ENCODE assay signal across 9 mouse cellular contexts in the genomic region with DNA sequence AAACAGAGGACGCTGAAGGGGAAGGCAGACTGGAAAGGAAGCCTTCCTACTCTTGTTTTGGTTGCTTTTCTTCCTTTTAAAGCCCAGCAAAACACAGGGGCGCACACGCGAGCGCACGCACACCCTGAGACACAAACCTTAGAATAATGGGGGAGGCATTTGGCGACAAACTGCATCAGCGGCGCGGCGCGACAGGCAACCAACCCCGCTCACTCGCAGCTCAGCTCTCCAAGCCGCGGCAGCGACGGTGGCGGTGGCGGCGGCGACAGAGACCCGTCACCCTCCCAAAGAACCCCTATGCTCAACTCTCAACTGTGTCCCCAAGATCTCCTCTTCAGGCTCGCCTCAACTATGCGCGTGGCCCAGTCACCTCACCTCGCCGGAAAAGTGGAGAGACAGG. TPM values are rescaled to one million over a fixed set of nuclear protein-coding genes. Genes with fewer than 3 reads are reported as not detected.
DNase-seq lines count a peak whose midpoint lies in the region; ATAC-seq and TF ChIP-seq lines count a peak whose summit lies in the region.
"Had no signal": no experiment of that assay in that cellular context is flagged by ENCODE, and none has a peak within 500 bp of the region (broad histone marks: within the 10 kb centered on the region; RNA-seq: fewer than 3 reads in every experiment).

No protein-coding gene starts in this region.

- peak overlapping the region; percentile 24 to 55; a peak in 3 of 4 replicates for H3K4me3 ChIP-seq in ES-E14 (ENCODE audit: insufficient read depth in 1 of 2, low read depth in 1 of 2, low read length in 2 of 2, poor library complexity in 1 of 2, severe bottlenecking in 1 of 2)
- peak overlapping the region; percentile 55 for H3K4me3 ChIP-seq in embryonic facial prominence, embryonic 11.5 days (ENCODE audit: low read depth, low read length)
- peak overlapping the region; percentile 65 for H3K4me3 ChIP-seq in hindbrain, embryonic 13.5 days
- peak overlapping the region; percentile 59 for H3K4me3 ChIP-seq in midbrain, postnatal 0 days (ENCODE audit: low read depth, low read length)

- H3K4me1 ChIP-seq in ES-E14 (ENCODE audit: control insufficient read depth in 2 of 2, insufficient read depth in 2 of 2, low read length in 2 of 2, poor library complexity in 1 of 2): peaks cover 0 to 4% of the 10 kb centered on the region in 2 experiments; a peak in 1 of 4 replicates
- H3K4me1 ChIP-seq in embryonic facial prominence, embryonic 11.5 days (ENCODE audit: control insufficient read depth, insufficient read depth, low read length): no peaks in the 10 kb centered on the region
- H3K4me1 ChIP-seq in hindbrain, embryonic 13.5 days (replicated peaks): peaks cover 55% of the 10 kb centered on the region
- peaks cover 8% of the 10 kb centered on the region; the same call in 1 of the 2 replicates for H3K4me1 ChIP-seq in midbrain, postnatal 0 days (ENCODE audit: insufficient read depth, low read length)

- H3K9me3 ChIP-seq in ES-E14 (ENCODE audit: control insufficient read depth, insufficient read depth, low read depth, low read length): no peaks in the 10 kb centered on the region
- no peaks in the 10 kb centered on the region for H3K9me3 ChIP-seq in embryonic facial prominence, embryonic 11.5 days (replicated peaks; ENCODE audit: control insufficient read depth, low read length)
- H3K9me3 ChIP-seq in hindbrain, embryonic 13.5 days: no peaks in the 10 kb centered on the region
- no peaks in the 10 kb centered on the region for H3K9me3 ChIP-seq in midbrain, postnatal 0 days (ENCODE audit: low read length)

- no peak for TF ChIP-seq CTCF in midbrain, postnatal 0 days (IDR thresholded peaks at IDR 0.05)

- H3K9ac ChIP-seq in ES-E14 (ENCODE audit: insufficient read depth, low read depth, low read length, poor library complexity, severe bottlenecking): no peak overlapping the region
- H3K9ac ChIP-seq in embryonic facial prominence, embryonic 11.5 days (replicated peaks; ENCODE audit: low read length): peak overlapping the region; percentile 67
- peak overlapping the region; percentile 84 for H3K9ac ChIP-seq in hindbrain, embryonic 13.5 days
- peak overlapping the region; percentile 50; the same call in 1 of the 2 replicates for H3K9ac ChIP-seq in midbrain, postnatal 0 days (replicated peaks; ENCODE audit: low read length, poor library complexity, severe bottlenecking)

- H3K4me2 ChIP-seq in embryonic facial prominence, embryonic 11.5 days (ENCODE audit: low read depth, low read length): peak overlapping the region; percentile 91
- peak overlapping the region; percentile 92 for H3K4me2 ChIP-seq in hindbrain, embryonic 13.5 days
- H3K4me2 ChIP-seq in midbrain, postnatal 0 days (ENCODE audit: low read depth, low read length, poor library complexity, severe bottlenecking): peak overlapping the region; percentile 98

- intact Hi-C loops in gastrocnemius, postnatal 14 days (cut with DNase I; ENCODE audit: low total_unique reads): no loop called here

- peaks cover 7% of the 10 kb centered on the region for H3K27me3 ChIP-seq in embryonic facial prominence, embryonic 11.5 days (ENCODE audit: control insufficient read depth, insufficient read depth, low read length)
- H3K27me3 ChIP-seq in hindbrain, embryonic 13.5 days: no peaks in the 10 kb centered on the region
- H3K27me3 ChIP-seq in midbrain, postnatal 0 days (ENCODE audit: insufficient read depth, low read length): no peaks in the 10 kb centered on the region
- H3K27me3 ChIP-seq: CH12.LX had no signal

- H3K36me3 ChIP-seq in ES-E14 (ENCODE audit: control insufficient read depth, insufficient read depth, low read length, poor library complexity, severe bottlenecking): no peaks in the 10 kb centered on the region
- H3K36me3 ChIP-seq in embryonic facial prominence, embryonic 11.5 days (replicated peaks; ENCODE audit: control insufficient read depth, insufficient read depth, low read depth, low read length): no peaks in the 10 kb centered on the region
- no peaks in the 10 kb centered on the region for H3K36me3 ChIP-seq in hindbrain, embryonic 13.5 days
- H3K36me3 ChIP-seq in midbrain, postnatal 0 days (ENCODE audit: insufficient read depth, low read length): no peaks in the 10 kb centered on the region

- DNase-seq in gastrocnemius, postnatal 14 days: peak; percentile 13
- no peak for DNase-seq in gastrocnemius, adult 18-20 months (ENCODE audit: low spot score)
- no peak for DNase-seq in ES-E14 (ENCODE audit: low read depth, low spot score)
- no peak for DNase-seq in embryonic facial prominence, embryonic 11.5 days (ENCODE audit: low spot score)
- DNase-seq in midbrain, postnatal 0 days (ENCODE audit: low spot score): no peak
- DNase-seq in ovary, postnatal 36 days (ENCODE audit: low spot score): no peak

- under 1% methylated on average over 28 of the region's 28 CpGs for WGBS in embryonic facial prominence, embryonic 11.5 days
- 0% methylated on average over 28 of the region's 28 CpGs for WGBS in hindbrain, embryonic 13.5 days
- 2% methylated on average over 28 of the region's 28 CpGs for WGBS in midbrain, postnatal 0 days

- no peak overlapping the region for H3K27ac ChIP-seq in ES-E14 (ENCODE audit: insufficient read depth, low read depth, low read length, poor library complexity, severe bottlenecking)
- no peak overlapping the region for H3K27ac ChIP-seq in embryonic facial prominence, embryonic 11.5 days (replicated peaks; ENCODE audit: low read depth, low read length)
- H3K27ac ChIP-seq in hindbrain, embryonic 13.5 days: peak overlapping the region; percentile 91
- no peak overlapping the region for H3K27ac ChIP-seq in midbrain, postnatal 0 days (ENCODE audit: low read depth, low read length)

- in situ Hi-C loops in ES-E14 (cut with MboI; ENCODE audit: low sequenced_read_pairs in 2 of 2, unreplicated experiment in 2 of 2): loop anchor here (25.0 kb wide), 1 partner anchor 1082 kb away; the partner anchor contains the start of gene Tshz3 (in 2 of the 2)

- ATAC-seq in embryonic facial prominence, embryonic 11.5 days (replicated peaks; ENCODE audit: insufficient number of reproducible peaks, low FRiP score, low TSS enrichment, low read depth): no peak
- no peak for ATAC-seq in hindbrain, embryonic 13.5 days (ENCODE audit: low FRiP score)
- ATAC-seq in midbrain, postnatal 0 days (ENCODE audit: low FRiP score): no peak
- ATAC-seq in frontal cortex, adult (ENCODE audit: low TSS enrichment): no peak

TF ChIP-seq in ES-E14, 5 proteins besides CTCF, POLR2A, EP300 and RAD21:
- TF ChIP-seq ZC3H11A (IDR thresholded peaks at IDR 0.05; ENCODE audit: borderline replicate concordance, low read depth, low read length) (no peak), CHD2 (IDR thresholded peaks at IDR 0.05; ENCODE audit: low read depth, low read length) (no peak), ZNF384 (IDR thresholded peaks at IDR 0.05; ENCODE audit: low read depth, low read length) (no peak), HCFC1 (IDR thresholded peaks at IDR 0.05; ENCODE audit: borderline replicate concordance, insufficient read depth, low read length) (no peak), MAFK (IDR thresholded peaks at IDR 0.05; ENCODE audit: insufficient read depth, low read depth, low read length) (no peak)

RNA-seq across cellular contexts. Expression of gene Zfp536, which starts 4.4 kb away (rescaled TPM):
- 1 to 10 TPM; 2.2 to 2.7 TPM for total RNA-seq in gastrocnemius, postnatal 14 days (2021)
- total RNA-seq in gastrocnemius, adult 18-20 months (2021): 1 to 10 TPM in 1 of 2 experiments, under 1 TPM in 1; 0.98 to 1.2 TPM
- 2.2 and 4.7 TPM in 2 replicates for total RNA-seq in ES-E14 (2012; rRNA removed)
- 9.1 and 9.9 TPM in 2 replicates for polyA plus RNA-seq in embryonic facial prominence, embryonic 11.5 days (2014; fragmentation: Nextera tagmentation; extraction: Ambion mirVana)
- polyA plus RNA-seq in hindbrain, embryonic 13.5 days (2015; fragmentation: Nextera tagmentation; extraction: Ambion mirVana): 50.9 and 51.4 TPM in 2 replicates
- 43.1 and 48.2 TPM in 2 replicates for total RNA-seq in midbrain, postnatal 0 days (2014; rRNA removed)
- 14.7 and 16.4 TPM in 2 replicates for polyA plus RNA-seq in midbrain, postnatal 0 days (2015; fragmentation: Nextera tagmentation; extraction: Ambion mirVana)
- total RNA-seq: CH12.LX had no signal
